Mouse (Mus musculus) ovary, postnatal 36 days (tissue): ENCODE measurements around the gene Sobp.

Source experiments
- DNase-seq: peaks from one replicate; pipeline ENCODE4 v3.0.0; 2022; ENCODE audit warnings: low spot score, mixed read lengths

Gene Sobp

GRCm38 (mm10) chr10:43158917-43159316, 15.4 kb downstream of the Sobp start:
- DNase-seq = no peak

GRCm38 (mm10) chr10:43155046-43155560, 19.2 kb downstream of the Sobp start:
- DNase-seq = peak; percentile 79

GRCm38 (mm10) chr10:43152643-43153042, 21.7 kb downstream of the Sobp start:
- no peak for DNase-seq

- DNase-seq = no peak
Measured at GRCm38 (mm10) chr10:43148456-43148855, 25.9 kb downstream of the Sobp start.

- DNase-seq = no peak
Measured at GRCm38 (mm10) chr10:43143173-43143572, 31.2 kb downstream of the Sobp start.

GRCm38 (mm10) chr10:43134027-43134426, 40.3 kb downstream of the Sobp start:
- DNase-seq = no peak

- no peak for DNase-seq
Measured at GRCm38 (mm10) chr10:43128750-43129149, 45.6 kb downstream of the Sobp start.

- DNase-seq = no peak
Measured at GRCm38 (mm10) chr10:43124561-43124960, 49.8 kb downstream of the Sobp start.

- no peak for DNase-seq
Measured at GRCm38 (mm10) chr10:43124156-43124555, 50.2 kb downstream of the Sobp start.

- no peak for DNase-seq
Measured at GRCm38 (mm10) chr10:43123422-43123821, 50.9 kb downstream of the Sobp start.

GRCm38 (mm10) chr10:43120688-43121450, 53.5 kb downstream of the Sobp start:
- DNase-seq = no peak

- DNase-seq = no peak
Measured at GRCm38 (mm10) chr10:43116083-43116927, 58.0 kb downstream of the Sobp start.

GRCm38 (mm10) chr10:43112296-43112695, 62.0 kb downstream of the Sobp start:
- no peak for DNase-seq

GRCm38 (mm10) chr10:43106616-43107015, 67.7 kb downstream of the Sobp start:
- no peak for DNase-seq

GRCm38 (mm10) chr10:43106196-43106595, 68.1 kb downstream of the Sobp start:
- DNase-seq = no peak

GRCm38 (mm10) chr10:43100513-43100912, 73.8 kb downstream of the Sobp start:
- DNase-seq = no peak

- DNase-seq = no peak
Measured at GRCm38 (mm10) chr10:43099229-43099628, 75.1 kb downstream of the Sobp start.

GRCm38 (mm10) chr10:43097755-43098154, 76.6 kb downstream of the Sobp start:
- DNase-seq = no peak

GRCm38 (mm10) chr10:43096614-43097013, 77.7 kb downstream of the Sobp start:
- no peak for DNase-seq

- DNase-seq = no peak
Measured at GRCm38 (mm10) chr10:43094537-43094936, 79.8 kb downstream of the Sobp start.

- DNase-seq = no peak
Measured at GRCm38 (mm10) chr10:43093440-43093839, 80.9 kb downstream of the Sobp start.

- DNase-seq = no peak
Measured at GRCm38 (mm10) chr10:43090040-43090439, 84.3 kb downstream of the Sobp start.

- DNase-seq = no peak
Measured at GRCm38 (mm10) chr10:43087421-43087820, 86.9 kb downstream of the Sobp start.
